11 mouse cellular contexts compared by ENCODE assay signal in the genomic region with DNA sequence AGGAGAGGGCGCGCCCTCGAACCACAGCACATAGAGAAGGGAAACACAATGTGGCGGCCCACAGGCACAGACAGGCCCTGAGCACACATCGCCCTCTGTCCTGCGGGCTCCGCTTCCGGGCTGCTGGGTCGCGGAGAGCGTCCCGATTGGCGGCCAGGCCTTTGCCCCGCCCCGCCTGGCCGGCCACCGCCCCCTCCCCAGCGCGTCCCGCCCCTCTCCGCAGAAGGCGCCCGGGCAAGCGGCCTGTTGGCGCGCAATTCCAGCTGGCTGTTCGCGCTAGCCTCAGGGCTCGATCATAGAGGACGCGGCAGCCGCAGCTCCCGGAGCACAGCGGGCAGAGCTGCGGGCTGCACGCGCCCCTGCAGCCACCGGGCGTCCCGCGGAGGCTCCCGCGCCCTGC.
DNase-seq lines count a peak whose midpoint lies in the region; ATAC-seq and TF ChIP-seq lines count a peak whose summit lies in the region.
"Had no signal": no experiment of that assay in that cellular context is flagged by ENCODE, and none has a peak within 500 bp of the region (broad histone marks: within the 10 kb centered on the region; RNA-seq: fewer than 3 reads in every experiment).

No protein-coding gene starts in this region.

- H3K36me3 ChIP-seq in megakaryocyte, embryonic 14.5 days (replicated peaks; ENCODE audit: low read length): no peaks in the 10 kb centered on the region
- no peaks in the 10 kb centered on the region for H3K36me3 ChIP-seq in stomach, postnatal 0 days (ENCODE audit: control insufficient read depth, insufficient read depth, low read length)
- H3K36me3 ChIP-seq in lung, postnatal 0 days (ENCODE audit: insufficient read depth, low read length): no peaks in the 10 kb centered on the region
- H3K36me3 ChIP-seq: heart, embryonic 15.5 days; midbrain, embryonic 10.5 days had no signal

- no peak for ATAC-seq in megakaryocyte, adult 5-6 weeks (ENCODE audit: poor library complexity, severe bottlenecking)
- ATAC-seq in stomach, postnatal 0 days (ENCODE audit: low FRiP score, low TSS enrichment): 0 out of 2 replicates have a peak, but pooled peaks have one; percentile 38
- ATAC-seq in lung, postnatal 0 days: no peak

- TF ChIP-seq POLR2A in lung, adult 2 months (IDR thresholded peaks at IDR 0.05; ENCODE audit: borderline replicate concordance, extremely low read depth, low read depth, low read length): no peak

- peak; percentile 4 for DNase-seq in gastrocnemius, postnatal 10 days
- no peak for DNase-seq in gastrocnemius, postnatal 4 days (ENCODE audit: low spot score in 2 of 2)
- DNase-seq in R1 (ENCODE audit: low read depth, low spot score): peak; percentile 96
- DNase-seq in stomach, postnatal 0 days (ENCODE audit: low spot score): no peak
- DNase-seq in lung, adult 2 months: no peak
- no peak for DNase-seq in lung, postnatal 0 days (ENCODE audit: low spot score)

- H3K9ac ChIP-seq in stomach, postnatal 0 days (ENCODE audit: low read length): no peak overlapping the region
- no peak overlapping the region for H3K9ac ChIP-seq in lung, postnatal 0 days (replicated peaks; ENCODE audit: low read depth)
- H3K9ac ChIP-seq: heart, embryonic 15.5 days had no signal

- no peaks in the 10 kb centered on the region for H3K27me3 ChIP-seq in megakaryocyte, embryonic 14.5 days (replicated peaks)
- H3K27me3 ChIP-seq in stomach, postnatal 0 days (ENCODE audit: control insufficient read depth, insufficient read depth, low read length): no peaks in the 10 kb centered on the region
- H3K27me3 ChIP-seq in lung, postnatal 0 days (replicated peaks; ENCODE audit: insufficient read depth, low read length): no peaks in the 10 kb centered on the region
- H3K27me3 ChIP-seq: heart, embryonic 15.5 days had no signal

- TF ChIP-seq EP300 in stomach, postnatal 0 days (optimal IDR thresholded peaks at IDR 0.05): no peak
- TF ChIP-seq EP300 in lung, postnatal 0 days (IDR thresholded peaks at IDR 0.05): no peak

- H3K4me3 ChIP-seq in megakaryocyte, embryonic 14.5 days (replicated peaks): peak overlapping the region; percentile 67
- H3K4me3 ChIP-seq in stomach, postnatal 0 days (ENCODE audit: low read depth, low read length): no peak overlapping the region
- no peak overlapping the region for H3K4me3 ChIP-seq in lung, adult 2 months (replicated peaks; ENCODE audit: extremely low read depth, low read depth, low read length)
- no peak overlapping the region for H3K4me3 ChIP-seq in lung, postnatal 0 days (ENCODE audit: low read depth, low read length)
- H3K4me3 ChIP-seq: heart, embryonic 15.5 days; left cerebral cortex, adult 2 months; midbrain, embryonic 10.5 days had no signal

- WGBS in stomach, postnatal 0 days: 17% methylated on average over 35 of the region's 43 CpGs
- WGBS in lung, adult 2 months: 18% methylated on average over 43 of the region's 43 CpGs
- WGBS in lung, postnatal 0 days: 17% methylated on average over 26 of the region's 43 CpGs

- no peak overlapping the region for H3K27ac ChIP-seq in stomach, postnatal 0 days (replicated peaks)
- H3K27ac ChIP-seq in lung, postnatal 0 days (ENCODE audit: low read length): no peak overlapping the region
- H3K27ac ChIP-seq: heart, embryonic 15.5 days; left cerebral cortex, adult 2 months; midbrain, embryonic 10.5 days had no signal

- TF ChIP-seq CTCF in stomach, postnatal 0 days (IDR thresholded peaks at IDR 0.05; ENCODE audit: low read depth): no peak
- no peak for TF ChIP-seq CTCF in lung, adult 2 months (IDR thresholded peaks at IDR 0.05; ENCODE audit: insufficient read depth, low read length)
- no peak for TF ChIP-seq CTCF in lung, postnatal 0 days (IDR thresholded peaks at IDR 0.05)

- H3K9me3 ChIP-seq in megakaryocyte, embryonic 14.5 days: peaks cover 36% of the 10 kb centered on the region
- H3K9me3 ChIP-seq in stomach, postnatal 0 days (ENCODE audit: control insufficient read depth, low read length): no peaks in the 10 kb centered on the region
- H3K9me3 ChIP-seq in lung, postnatal 0 days (ENCODE audit: low read length): no peaks in the 10 kb centered on the region
- H3K9me3 ChIP-seq: heart, embryonic 15.5 days had no signal

- H3K4me1 ChIP-seq in megakaryocyte, embryonic 14.5 days: no peaks in the 10 kb centered on the region
- no peaks in the 10 kb centered on the region for H3K4me1 ChIP-seq in stomach, postnatal 0 days (replicated peaks; ENCODE audit: control insufficient read depth, insufficient read depth)
- no peaks in the 10 kb centered on the region for H3K4me1 ChIP-seq in lung, adult 2 months (ENCODE audit: control insufficient read depth, insufficient read depth, low read length)
- H3K4me1 ChIP-seq in lung, postnatal 0 days (ENCODE audit: insufficient read depth, low read depth, low read length): no peaks in the 10 kb centered on the region
- H3K4me1 ChIP-seq: heart, embryonic 15.5 days; midbrain, embryonic 10.5 days had no signal

- no peak overlapping the region for H3K4me2 ChIP-seq in stomach, postnatal 0 days (replicated peaks; ENCODE audit: low read depth)
- H3K4me2 ChIP-seq in lung, postnatal 0 days (replicated peaks; ENCODE audit: low read depth, low read length): no peak overlapping the region
- H3K4me2 ChIP-seq: heart, embryonic 15.5 days had no signal

Comparison
In these comparisons a context has a peak if more than half of its experiments do, and no peak if none do; other contexts are left out.
1. DNase-seq: peak in gastrocnemius, postnatal 10 days (single experiment) and R1 (single experiment); none in gastrocnemius, postnatal 4 days (0 of 2), stomach, postnatal 0 days (single experiment), lung, adult 2 months (single experiment) and lung, postnatal 0 days (single experiment).